10 mouse cellular contexts compared by ENCODE assay signal in the genomic region with DNA sequence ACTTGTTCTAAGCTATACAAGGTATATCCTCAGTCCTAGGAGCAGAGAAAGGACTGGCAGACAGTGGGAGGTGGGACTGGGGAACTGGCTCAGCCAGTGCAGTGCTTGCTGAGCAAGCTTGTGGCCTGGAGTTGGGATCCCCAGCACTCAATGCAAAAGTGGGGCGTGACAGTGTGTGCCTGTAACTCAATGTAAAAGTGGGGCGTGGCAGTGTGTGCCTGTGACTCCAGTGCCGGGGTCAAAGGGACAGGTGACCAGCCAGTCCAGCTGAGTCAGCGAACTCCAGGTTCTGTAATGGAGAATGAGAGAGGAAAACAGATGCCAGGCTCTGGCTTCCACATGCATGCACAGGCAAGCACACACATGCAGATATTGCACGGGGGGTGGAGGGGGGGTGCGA. TPM values are rescaled to one million over a fixed set of nuclear protein-coding genes. Genes with fewer than 3 reads are reported as not detected.
DNase-seq lines count a peak whose midpoint lies in the region; ATAC-seq lines count a peak whose summit lies in the region.
"Had no signal": no experiment of that assay in that cellular context is flagged by ENCODE, and none has a peak within 500 bp of the region (broad histone marks: within the 10 kb centered on the region; RNA-seq: fewer than 3 reads in every experiment).

No protein-coding gene starts in this region.

- peaks cover 36% of the 10 kb centered on the region for H3K4me1 ChIP-seq in heart, embryonic 16.5 days (ENCODE audit: control insufficient read depth, insufficient read depth, low read length)
- peaks cover 48% of the 10 kb centered on the region for H3K4me1 ChIP-seq in embryonic facial prominence, embryonic 13.5 days
- H3K4me1 ChIP-seq in liver, embryonic 11.5 days (replicated peaks; ENCODE audit: control insufficient read depth, insufficient read depth, low read length): peaks cover 27% of the 10 kb centered on the region
- H3K4me1 ChIP-seq: midbrain, embryonic 15.5 days had no signal

- H3K27me3 ChIP-seq in heart, embryonic 16.5 days (ENCODE audit: control insufficient read depth, insufficient read depth, low read length): no peaks in the 10 kb centered on the region
- H3K27me3 ChIP-seq in embryonic facial prominence, embryonic 13.5 days: no peaks in the 10 kb centered on the region
- H3K27me3 ChIP-seq in liver, embryonic 11.5 days (replicated peaks; ENCODE audit: control insufficient read depth, insufficient read depth, low read length): no peaks in the 10 kb centered on the region
- H3K27me3 ChIP-seq: midbrain, embryonic 15.5 days had no signal

- 85% methylated on average over 6 of the region's 6 CpGs for WGBS in heart, embryonic 16.5 days
- WGBS in embryonic facial prominence, embryonic 13.5 days: 71% methylated on average over 6 of the region's 6 CpGs
- WGBS in liver, embryonic 11.5 days: 66% methylated on average over 6 of the region's 6 CpGs

- H3K27ac ChIP-seq in heart, embryonic 16.5 days (ENCODE audit: low read length): no peak overlapping the region; the same call in 1 of the 2 replicates
- peak overlapping the region; percentile 44; the same call in 1 of the 2 replicates for H3K27ac ChIP-seq in embryonic facial prominence, embryonic 13.5 days
- H3K27ac ChIP-seq in liver, embryonic 11.5 days (ENCODE audit: low read depth, low read length): peak overlapping the region; percentile 63
- H3K27ac ChIP-seq: midbrain, embryonic 15.5 days had no signal

- no peaks in the 10 kb centered on the region for H3K9me3 ChIP-seq in heart, embryonic 16.5 days (replicated peaks; ENCODE audit: control insufficient read depth, low read length)
- no peaks in the 10 kb centered on the region for H3K9me3 ChIP-seq in embryonic facial prominence, embryonic 13.5 days
- no peaks in the 10 kb centered on the region for H3K9me3 ChIP-seq in liver, embryonic 11.5 days (ENCODE audit: control insufficient read depth, low read length)
- H3K9me3 ChIP-seq: midbrain, embryonic 15.5 days had no signal

- no peak overlapping the region for H3K4me3 ChIP-seq in heart, embryonic 16.5 days (ENCODE audit: low read length)
- H3K4me3 ChIP-seq in embryonic facial prominence, embryonic 13.5 days: no peak overlapping the region
- no peak overlapping the region for H3K4me3 ChIP-seq in liver, embryonic 11.5 days (ENCODE audit: low read depth, low read length)
- H3K4me3 ChIP-seq: midbrain, embryonic 15.5 days had no signal

- no peak for DNase-seq in heart, postnatal 10 days
- peak; percentile 12 for DNase-seq in 416B (ENCODE audit: low read depth)
- no peak for DNase-seq in liver, embryonic 11.5 days (ENCODE audit: low spot score)
- no peak for DNase-seq in cerebellum, postnatal 4 days (ENCODE audit: low spot score in 2 of 2)
- DNase-seq in gastrocnemius, postnatal 14 days: no peak
- DNase-seq: embryo, embryonic 11 days had no signal

- H3K36me3 ChIP-seq in heart, embryonic 16.5 days (ENCODE audit: control insufficient read depth, insufficient read depth): no peaks in the 10 kb centered on the region
- peaks cover 9% of the 10 kb centered on the region for H3K36me3 ChIP-seq in embryonic facial prominence, embryonic 13.5 days
- H3K36me3 ChIP-seq in liver, embryonic 11.5 days (ENCODE audit: control insufficient read depth, insufficient read depth, low read length): no peaks in the 10 kb centered on the region
- H3K36me3 ChIP-seq: midbrain, embryonic 15.5 days had no signal

- no peak overlapping the region for H3K4me2 ChIP-seq in heart, embryonic 16.5 days (ENCODE audit: low read depth, low read length)
- no peak overlapping the region for H3K4me2 ChIP-seq in embryonic facial prominence, embryonic 13.5 days
- no peak overlapping the region for H3K4me2 ChIP-seq in liver, embryonic 11.5 days
- H3K4me2 ChIP-seq: midbrain, embryonic 15.5 days had no signal

- H3K9ac ChIP-seq in heart, embryonic 16.5 days (ENCODE audit: low read length): 0 out of 2 replicates have a peak overlapping the region, but pooled peaks have one; percentile 17
- no peak overlapping the region for H3K9ac ChIP-seq in embryonic facial prominence, embryonic 13.5 days
- 0 out of 2 replicates have a peak overlapping the region, but pooled peaks have one; percentile 13 for H3K9ac ChIP-seq in liver, embryonic 11.5 days (ENCODE audit: low read depth, low read length)
- H3K9ac ChIP-seq: midbrain, embryonic 15.5 days had no signal

- ATAC-seq in heart, embryonic 16.5 days (replicated peaks; ENCODE audit: extremely low read depth, insufficient read depth, low FRiP score): no peak
- no peak for ATAC-seq in embryonic facial prominence, embryonic 13.5 days (ENCODE audit: insufficient number of reproducible peaks, insufficient read depth, low FRiP score, low TSS enrichment, low read depth)
- no peak for ATAC-seq in liver, embryonic 11.5 days (replicated peaks; ENCODE audit: low FRiP score)
- ATAC-seq in activated CD4-positive, CD25-positive, alpha-beta regulatory T cell, adult 4 months: no peak
- ATAC-seq: midbrain, embryonic 15.5 days had no signal

- intact Hi-C loops in heart, postnatal 10 days (cut with DNase I): no loop called here
- intact Hi-C loops in gastrocnemius, postnatal 14 days (cut with DNase I; ENCODE audit: low total_unique reads): no loop called here

RNA-seq across cellular contexts. Expression of a gene that starts 57.0 kb away (rescaled TPM):
- polyA plus RNA-seq in heart, embryonic 16.5 days (2015; fragmentation: Nextera tagmentation; extraction: Ambion mirVana): 9.0 and 11.4 TPM in 2 replicates
- 1 to 10 TPM; 1.5 to 3.7 TPM for total RNA-seq in heart, postnatal 10 days (2021)
- 21.4 and 25.5 TPM in 2 replicates for polyA plus RNA-seq in embryonic facial prominence, embryonic 13.5 days (2015; fragmentation: Nextera tagmentation; extraction: Ambion mirVana)
- polyA plus RNA-seq in liver, embryonic 11.5 days (2014; fragmentation: Nextera tagmentation; extraction: Ambion mirVana): 20.0 and 22.7 TPM in 2 replicates
- total RNA-seq in gastrocnemius, postnatal 14 days (2021): under 1 TPM; 0.31 to 0.96 TPM
- 10 to 100 TPM; 13.0 to 14.8 TPM for polyA plus RNA-seq in activated CD4-positive, CD25-positive, alpha-beta regulatory T cell, adult 4 months (2017; shearing (Covaris generic))
